Comparison of ENCODE assay signal across 24 mouse cellular contexts in the genomic region with DNA sequence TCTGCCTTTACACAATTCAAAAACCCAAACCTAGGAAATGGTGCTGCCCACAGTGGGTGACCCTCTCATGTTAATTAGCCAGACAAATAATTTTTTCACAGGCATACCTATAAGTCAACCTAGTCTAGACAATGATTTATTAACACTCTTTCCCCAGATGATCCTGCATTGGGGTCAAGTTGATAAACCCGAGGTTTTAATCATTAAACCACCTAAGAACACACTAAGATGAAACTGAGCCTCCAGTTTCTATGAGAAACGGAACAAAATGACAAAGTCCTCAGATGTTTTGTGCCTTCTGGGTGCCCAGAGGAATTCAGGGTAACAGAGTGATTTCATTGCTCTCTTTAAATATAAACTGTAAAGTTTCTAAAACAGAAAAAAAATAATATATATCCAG. TPM values are rescaled to one million over a fixed set of nuclear protein-coding genes. Genes with fewer than 3 reads are reported as not detected.
"Had no signal": no experiment of that assay in that cellular context is flagged by ENCODE, and none has a peak within 500 bp of the region (broad histone marks: within the 10 kb centered on the region; RNA-seq: fewer than 3 reads in every experiment).

No protein-coding gene starts in this region.

- H3K4me2 ChIP-seq: heart, embryonic 11.5 days; heart, embryonic 13.5 days; heart, embryonic 15.5 days; hindbrain, embryonic 13.5 days; hindbrain, embryonic 15.5 days; limb, embryonic 13.5 days; limb, embryonic 15.5 days; liver, embryonic 11.5 days had no signal

- H3K4me1 ChIP-seq: heart, embryonic 13.5 days; heart, embryonic 15.5 days; hindbrain, embryonic 13.5 days; hindbrain, embryonic 15.5 days; limb, embryonic 13.5 days; limb, embryonic 15.5 days had no signal

- DNase-seq: forebrain, postnatal 0 days; gastrocnemius, postnatal 14 days; gastrocnemius, postnatal 36 days; heart, adult 11 months; heart, adult 2 months; heart, postnatal 14 days; heart, postnatal 36 days; kidney, postnatal 10 days; layer of hippocampus, adult 9-11 months; layer of hippocampus, postnatal 36 days; left cerebral cortex, postnatal 4 days; lung, adult 18-20 months had no signal

- H3K9me3 ChIP-seq: heart, embryonic 15.5 days; limb, embryonic 15.5 days had no signal

- ATAC-seq: forebrain, postnatal 0 days; hindbrain, postnatal 0 days; intestine, embryonic 16.5 days had no signal

- H3K9ac ChIP-seq: forebrain, postnatal 0 days; heart, embryonic 13.5 days; heart, embryonic 15.5 days; hindbrain, embryonic 13.5 days; hindbrain, embryonic 15.5 days; limb, embryonic 13.5 days; limb, embryonic 15.5 days; liver, embryonic 14.5 days had no signal

- H3K27ac ChIP-seq: heart, adult 2 months; heart, embryonic 13.5 days; heart, embryonic 15.5 days; hindbrain, embryonic 13.5 days; hindbrain, embryonic 15.5 days; hindbrain, postnatal 0 days; limb, embryonic 13.5 days; limb, embryonic 15.5 days; liver, embryonic 14.5 days had no signal

- H3K36me3 ChIP-seq: heart, embryonic 13.5 days; heart, embryonic 15.5 days; hindbrain, embryonic 13.5 days; hindbrain, embryonic 15.5 days; limb, embryonic 13.5 days; limb, embryonic 15.5 days had no signal

- H3K4me3 ChIP-seq: heart, adult 2 months; heart, embryonic 13.5 days; heart, embryonic 15.5 days; hindbrain, embryonic 13.5 days; hindbrain, embryonic 15.5 days; limb, embryonic 13.5 days; limb, embryonic 15.5 days had no signal

- H3K27me3 ChIP-seq: heart, embryonic 13.5 days; heart, embryonic 15.5 days; hindbrain, embryonic 13.5 days; hindbrain, embryonic 15.5 days; limb, embryonic 13.5 days; limb, embryonic 15.5 days had no signal

RNA-seq across cellular contexts. Expression of a gene that starts 18.5 kb away (rescaled TPM):
- polyA plus RNA-seq: large intestine, adult 2 months had no signal
